Mouse (Mus musculus) forebrain, embryonic 12.5 days (tissue): Measurements from ENCODE around the gene Bex1. TPM values are rescaled to one million over a fixed set of nuclear protein-coding genes. Genes with fewer than 3 reads are reported as not detected.

ENCODE experiments used
- microRNA-seq: library from miRNA; unstranded; fragments of <30 nt; microRNA quantifications from one replicate; pipeline ENCODE4, GENCODE M21; 2017
- polyA plus RNA-seq: library from polyadenylated mRNA; unstranded; fragments of >200 nt; fragmentation: Nextera tagmentation; extraction: Ambion mirVana; gene quantifications from 2 replicates; pipeline ENCODE4 v1.2.1, GENCODE M21; 2016

The Bex1 gene
- polyA plus RNA-seq, 1 experiment from 2014 or later, result 131 TPM

Small RNA genes within 50 kb of the gene (microRNA-seq; reads per million reads assigned to microRNA genes)
- gene Mir6383, result not detected

Other genes starting within 250 kb of the Bex1 start
- 143 and 148 TPM in 2 replicates for gene Arxes2, start 221.7 kb downstream of the Bex1 start, polyA plus RNA-seq
- gene Arxes1, start 182.1 kb downstream of the Bex1 start, polyA plus RNA-seq, result 50.8 and 53.0 TPM in 2 replicates
- 403 and 426 TPM in 2 replicates for gene Bex2, start 147.3 kb downstream of the Bex1 start, polyA plus RNA-seq
- not detected in 2 replicates for gene Nxf3, start 130.3 kb downstream of the Bex1 start, polyA plus RNA-seq
- gene Bex4, start 76.5 kb downstream of the Bex1 start, polyA plus RNA-seq, result 117 and 124 TPM in 2 replicates
- 145 and 152 TPM in 2 replicates for gene Tceal8, start 43.2 kb downstream of the Bex1 start, polyA plus RNA-seq
- 10.4 and 11.1 TPM in 2 replicates for gene Tceal5, start 11.6 kb downstream of the Bex1 start, polyA plus RNA-seq
- gene Tceal7, start 734 bp downstream of the Bex1 start, polyA plus RNA-seq, result 0.76 and 1.5 TPM in 2 replicates
- gene Tceal9, start 29.6 kb upstream of the Bex1 start, polyA plus RNA-seq, result 411 and 412 TPM in 2 replicates
- 632 and 641 TPM in 2 replicates for gene Bex3, start 54.7 kb upstream of the Bex1 start, polyA plus RNA-seq